Mouse (Mus musculus): ENCODE results near the gene 2510039O18Rik.
A peak's percentile ranks its signal among the peaks of the same experiment; 100 is the strongest.

GRCm38 (mm10) chr4:147953590-147953989 is 12.9 kb downstream of the 2510039O18Rik start:
- TF ChIP-seq POLR2A (IDR thresholded peaks at IDR 0.05; ENCODE audit: extremely low read depth, insufficient read depth, low read length) (no peak), CTCF (IDR thresholded peaks at IDR 0.05; ENCODE audit: extremely low read depth, insufficient read depth, low read length) (peak; percentile 65)

Measured in cortical plate, adult 2 months (tissue).